Mouse (Mus musculus): ENCODE data around the gene Rbpjl. TPM values are rescaled to one million over a fixed set of nuclear protein-coding genes. Genes with fewer than 3 reads are reported as not detected.

Rbpjl gene
- polyA plus RNA-seq, 1 experiment from 2014 or later: not detected

DNA sequence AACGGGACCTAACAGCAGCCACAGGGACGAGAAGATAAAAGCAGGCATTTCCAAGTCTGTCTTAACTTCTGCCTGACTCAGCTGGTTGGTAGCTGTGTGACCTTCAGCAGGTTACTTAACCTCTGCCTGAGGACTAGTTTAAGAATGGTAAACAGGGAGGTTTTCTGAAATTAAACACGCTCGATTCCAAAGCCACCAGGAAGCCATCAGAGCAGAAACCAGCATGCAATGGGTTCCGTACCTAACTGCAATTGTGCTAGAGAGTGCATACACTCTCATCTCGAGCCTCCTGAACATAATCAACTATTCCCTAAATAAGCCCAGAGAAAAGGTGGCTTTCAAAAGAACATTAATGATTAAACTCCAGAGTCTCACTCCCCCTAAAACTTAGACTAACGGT lies 38.8 kb downstream of the Rbpjl start:
- Histone ChIP-seq H3K4me3 (ENCODE audit: low read depth, low read length) (peak overlapping the region; percentile 56), H3K27me3 (ENCODE audit: control insufficient read depth, insufficient read depth, low read length) (peaks cover 5% of the 10 kb centered on the region; the same call in 1 of the 2 replicates), H3K36me3 (ENCODE audit: control insufficient read depth, insufficient read depth, low read length) (no peaks in the 10 kb centered on the region), H3K4me1 (replicated peaks; ENCODE audit: control insufficient read depth, insufficient read depth, low read length) (peaks cover 9% of the 10 kb centered on the region), H3K9me3 (ENCODE audit: control insufficient read depth, low read length) (no peaks in the 10 kb centered on the region), H3K4me2 (ENCODE audit: low read depth, low read length, severe bottlenecking) (peak overlapping the region; percentile 90), H3K27ac (ENCODE audit: low read depth, low read length) (no peak overlapping the region), H3K9ac (ENCODE audit: low read length) (0 out of 2 replicates have a peak overlapping the region, but pooled peaks have one; percentile 73)
- DNase-seq (ENCODE audit: low spot score) (no peak), ATAC-seq (replicated peaks; ENCODE audit: low FRiP score) (no peak)
- 32% methylated on average over 7 of the region's 7 CpGs for WGBS

DNA sequence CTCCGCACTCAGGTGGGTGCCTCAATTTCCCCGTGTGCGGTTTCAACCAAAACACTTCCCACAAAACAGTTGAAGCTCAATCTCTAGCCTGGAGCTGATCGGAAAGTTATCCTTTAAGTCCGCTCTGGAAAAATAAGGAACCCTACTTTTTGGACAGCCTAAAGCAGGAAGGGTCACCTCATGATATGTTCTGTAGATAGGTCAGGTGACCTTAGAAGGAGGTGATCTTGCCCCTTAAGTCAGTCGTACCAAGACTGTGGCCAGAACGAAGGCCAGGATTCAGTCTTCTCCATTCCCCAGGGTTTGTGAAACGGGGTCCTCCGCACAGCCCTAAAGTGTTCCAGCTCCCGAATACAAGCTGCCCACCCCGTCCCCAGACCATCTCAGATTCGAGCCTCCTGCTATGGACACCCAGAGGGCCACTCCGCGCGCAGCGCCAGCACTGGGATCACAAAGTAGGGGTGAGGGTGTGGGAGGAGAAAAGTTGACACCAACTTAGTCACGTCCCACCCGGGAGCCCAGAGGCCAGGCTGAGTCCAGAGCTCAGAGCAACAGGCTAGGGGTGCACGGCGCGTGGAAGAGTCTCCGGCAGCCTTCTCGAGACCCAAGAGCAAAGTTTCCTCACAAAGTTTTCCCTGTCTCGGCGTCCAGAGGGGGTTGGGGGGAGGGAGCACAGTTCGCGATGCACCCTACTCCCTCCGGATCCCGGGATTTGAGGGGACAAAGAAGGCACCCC lies 39.5 kb downstream of the Rbpjl start:
- DNase-seq (ENCODE audit: low spot score): peak; percentile 64

DNA sequence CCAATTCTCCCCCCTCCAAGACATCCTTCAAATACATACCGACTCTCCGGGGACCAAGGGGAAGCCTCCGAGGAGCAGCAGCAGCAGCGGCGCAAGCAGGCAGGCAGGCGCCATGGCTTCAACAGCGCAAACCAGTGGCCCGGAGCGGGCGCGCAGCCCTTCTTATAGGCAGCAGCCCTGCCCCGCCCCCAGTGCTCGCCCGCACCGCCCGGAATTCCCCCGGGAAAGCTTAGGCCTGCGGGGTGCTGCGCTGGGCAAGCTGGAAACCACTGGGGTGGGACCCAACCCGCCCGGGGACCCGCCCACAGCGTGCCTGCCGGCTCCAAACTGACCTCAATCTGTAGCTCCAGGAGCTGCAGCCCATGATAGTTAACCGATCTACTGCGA lies 40.1 kb downstream of the Rbpjl start:
- ATAC-seq (replicated peaks; ENCODE audit: low FRiP score) (peak; percentile 95), DNase-seq (ENCODE audit: low spot score) (peak; percentile 90)
- peak overlapping the region; percentile 73 for H3K9ac ChIP-seq (ENCODE audit: low read length)
- peak overlapping the region; percentile 90 for H3K4me2 ChIP-seq (ENCODE audit: low read depth, low read length, severe bottlenecking)
- no peaks in the 10 kb centered on the region for H3K36me3 ChIP-seq (ENCODE audit: control insufficient read depth, insufficient read depth, low read length)
- H3K27me3 ChIP-seq (ENCODE audit: control insufficient read depth, insufficient read depth, low read length): peaks cover 5% of the 10 kb centered on the region; the same call in 1 of the 2 replicates
- peaks cover 9% of the 10 kb centered on the region for H3K4me1 ChIP-seq (replicated peaks; ENCODE audit: control insufficient read depth, insufficient read depth, low read length)
- H3K27ac ChIP-seq (ENCODE audit: low read depth, low read length): no peak overlapping the region
- H3K9me3 ChIP-seq (ENCODE audit: control insufficient read depth, low read length): no peaks in the 10 kb centered on the region
- H3K4me3 ChIP-seq (ENCODE audit: low read depth, low read length): peak overlapping the region; percentile 56
- under 1% methylated on average over 26 of the region's 26 CpGs for WGBS

More for the DNA sequence above, 39.5 kb downstream of the Rbpjl start:
- 2% methylated on average over 29 of the region's 29 CpGs for WGBS
- peak overlapping the region; percentile 56 for H3K4me3 ChIP-seq (ENCODE audit: low read depth, low read length)
- peak; percentile 68 for ATAC-seq (replicated peaks; ENCODE audit: low FRiP score)
- H3K27me3 ChIP-seq (ENCODE audit: control insufficient read depth, insufficient read depth, low read length): peaks cover 5% of the 10 kb centered on the region; the same call in 1 of the 2 replicates
- no peaks in the 10 kb centered on the region for H3K36me3 ChIP-seq (ENCODE audit: control insufficient read depth, insufficient read depth, low read length)
- peaks cover 9% of the 10 kb centered on the region for H3K4me1 ChIP-seq (replicated peaks; ENCODE audit: control insufficient read depth, insufficient read depth, low read length)
- H3K4me2 ChIP-seq (ENCODE audit: low read depth, low read length, severe bottlenecking): peak overlapping the region; percentile 90
- H3K27ac ChIP-seq (ENCODE audit: low read depth, low read length): no peak overlapping the region
- no peaks in the 10 kb centered on the region for H3K9me3 ChIP-seq (ENCODE audit: control insufficient read depth, low read length)
- H3K9ac ChIP-seq (ENCODE audit: low read length): peak overlapping the region; percentile 73

DNA sequence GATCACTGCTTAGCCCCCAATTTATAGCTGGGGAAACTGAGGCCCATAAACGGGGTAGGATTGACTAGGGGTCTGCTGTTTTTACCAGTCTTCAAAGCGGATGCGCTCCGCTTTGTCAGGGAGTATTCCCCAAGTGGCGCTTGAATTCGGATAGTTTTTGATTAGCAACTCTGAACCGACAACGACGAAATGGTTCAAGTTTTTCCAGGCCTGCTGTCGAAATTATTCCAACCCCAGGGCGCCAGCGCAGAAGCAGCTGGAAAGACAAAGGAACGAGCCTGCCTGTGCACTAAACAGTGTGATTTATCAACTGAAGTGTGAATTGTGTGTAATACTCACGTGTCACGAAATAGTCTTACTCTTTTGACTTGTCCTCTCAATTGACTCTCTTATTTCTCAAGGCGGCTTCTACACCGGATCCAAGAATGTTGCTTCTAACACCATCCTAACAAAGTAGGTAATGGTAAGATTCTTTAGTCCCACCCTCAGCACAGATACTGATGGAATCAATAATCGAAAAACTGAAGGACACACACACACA lies 40.6 kb downstream of the Rbpjl start, which contains the start of gene Sdc4:
Gene Sdc4, minus strand, starts transcription at position 428 of the 541 bp plus-strand sequence.
- 6% methylated on average over 18 of the region's 18 CpGs for WGBS
- H3K9ac ChIP-seq (ENCODE audit: low read length): peak within 1 kb of the TSS; percentile 73
- H3K36me3 ChIP-seq (ENCODE audit: control insufficient read depth, insufficient read depth, low read length): no peaks in the 10 kb centered on the region
- peak within 1 kb of the TSS; percentile 56 for H3K4me3 ChIP-seq (ENCODE audit: low read depth, low read length)
- no peak within 1 kb of the TSS for H3K27ac ChIP-seq (ENCODE audit: low read depth, low read length)
- DNase-seq (ENCODE audit: low spot score) (no peak), ATAC-seq (replicated peaks; ENCODE audit: low FRiP score) (0 out of 2 replicates have a peak, but pooled peaks have one; percentile 17)
- no peaks in the 10 kb centered on the region for H3K9me3 ChIP-seq (ENCODE audit: control insufficient read depth, low read length)
- H3K27me3 ChIP-seq (ENCODE audit: control insufficient read depth, insufficient read depth, low read length): peaks cover 5% of the 10 kb centered on the region; the same call in 1 of the 2 replicates
- peak within 1 kb of the TSS; percentile 90 for H3K4me2 ChIP-seq (ENCODE audit: low read depth, low read length, severe bottlenecking)
- peaks cover 9% of the 10 kb centered on the region for H3K4me1 ChIP-seq (replicated peaks; ENCODE audit: control insufficient read depth, insufficient read depth, low read length)

DNA sequence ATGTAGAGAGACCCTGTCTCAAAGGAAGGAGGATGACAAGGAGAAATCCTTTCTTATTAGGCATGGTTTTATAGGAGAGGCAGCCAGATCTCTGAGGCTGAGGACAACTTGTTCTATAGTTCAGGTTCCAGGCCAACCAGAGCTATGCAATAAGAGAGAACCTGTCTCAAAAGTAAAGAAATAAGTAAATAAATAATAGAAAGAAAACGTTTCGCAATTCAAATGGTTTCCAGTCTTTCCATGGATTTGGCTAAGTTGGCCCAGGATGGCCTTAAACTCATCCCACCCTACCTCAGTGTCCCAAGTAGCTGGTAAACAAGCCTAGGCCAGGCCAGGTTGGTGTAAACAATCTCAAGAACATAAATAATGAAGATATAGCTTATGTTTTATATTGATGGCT lies 41.8 kb downstream of the Rbpjl start:
- Histone ChIP-seq H3K27ac (ENCODE audit: low read depth, low read length) (no peak overlapping the region), H3K4me1 (replicated peaks; ENCODE audit: control insufficient read depth, insufficient read depth, low read length) (peaks cover 9% of the 10 kb centered on the region), H3K9me3 (ENCODE audit: control insufficient read depth, low read length) (no peaks in the 10 kb centered on the region), H3K27me3 (ENCODE audit: control insufficient read depth, insufficient read depth, low read length) (peaks cover 5% of the 10 kb centered on the region; the same call in 1 of the 2 replicates), H3K9ac (ENCODE audit: low read length) (no peak overlapping the region), H3K4me2 (ENCODE audit: low read depth, low read length, severe bottlenecking) (no peak overlapping the region), H3K4me3 (ENCODE audit: low read depth, low read length) (no peak overlapping the region), H3K36me3 (ENCODE audit: control insufficient read depth, insufficient read depth, low read length) (no peaks in the 10 kb centered on the region)
- DNase-seq (ENCODE audit: low spot score): no peak
- no peak for ATAC-seq (replicated peaks; ENCODE audit: low FRiP score)
- 86% methylated on average over 2 of the region's 2 CpGs for WGBS

DNA sequence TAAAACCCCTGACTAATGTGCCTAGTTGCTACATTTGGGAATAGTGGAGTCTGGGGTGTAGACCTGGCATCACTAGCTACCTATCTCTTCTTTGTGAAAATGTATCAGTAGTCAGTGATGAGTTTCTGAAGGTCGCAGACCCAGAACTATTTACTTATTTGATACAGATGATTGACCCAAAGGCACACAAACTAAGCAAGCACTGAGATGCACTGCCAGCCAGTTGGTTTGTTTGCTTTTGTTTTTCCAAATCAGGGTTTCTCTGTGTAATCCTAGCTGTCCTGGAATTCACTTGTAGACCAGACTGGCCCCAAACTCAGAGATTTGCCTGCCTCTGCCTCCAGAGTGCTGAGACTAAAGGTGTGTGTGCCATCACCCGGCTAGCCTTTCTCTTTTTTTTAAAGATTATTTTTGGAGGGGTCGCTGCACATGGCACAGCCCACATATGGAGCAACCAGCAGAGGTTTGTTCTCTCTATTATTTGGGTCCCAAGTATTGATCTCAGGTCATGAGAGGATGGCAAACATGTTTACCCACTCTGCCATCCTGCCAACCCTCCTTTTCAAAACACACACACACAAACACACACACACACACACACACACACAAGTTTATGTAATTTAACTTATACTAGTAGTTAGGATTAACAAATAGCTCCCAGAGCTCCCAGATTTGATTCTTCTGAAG lies 42.6 kb downstream of the Rbpjl start:
- 77% methylated on average over 3 of the region's 3 CpGs for WGBS
- no peak for ATAC-seq (replicated peaks; ENCODE audit: low FRiP score)

DNA sequence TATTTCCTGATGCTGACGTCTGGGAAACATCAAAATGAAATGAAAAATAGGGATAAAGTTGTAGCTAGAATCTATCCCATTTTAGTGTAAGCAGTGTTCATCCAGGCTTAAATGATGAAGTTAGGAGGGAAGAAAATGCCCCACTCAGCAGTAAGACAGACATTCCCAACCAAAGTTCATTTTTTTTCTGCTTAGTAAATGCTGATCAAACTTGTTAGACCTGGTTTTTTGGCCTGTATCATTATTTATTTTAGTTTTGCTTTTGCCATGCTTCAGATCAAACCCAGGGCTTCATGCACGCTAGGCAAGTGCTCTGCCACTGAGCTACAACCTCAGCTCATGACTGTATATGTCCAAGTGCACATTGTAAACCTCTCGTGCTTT lies 43.1 kb downstream of the Rbpjl start:
- WGBS: 79% methylated on average over 3 of the region's 3 CpGs
- no peak overlapping the region for H3K27ac ChIP-seq (ENCODE audit: low read depth, low read length)
- H3K4me1 ChIP-seq (replicated peaks; ENCODE audit: control insufficient read depth, insufficient read depth, low read length): peaks cover 9% of the 10 kb centered on the region
- DNase-seq (ENCODE audit: low spot score) (no peak), ATAC-seq (replicated peaks; ENCODE audit: low FRiP score) (no peak)
- no peaks in the 10 kb centered on the region for H3K9me3 ChIP-seq (ENCODE audit: control insufficient read depth, low read length)
- no peak overlapping the region for H3K9ac ChIP-seq (ENCODE audit: low read length)
- H3K4me2 ChIP-seq (ENCODE audit: low read depth, low read length, severe bottlenecking): no peak overlapping the region
- no peaks in the 10 kb centered on the region for H3K36me3 ChIP-seq (ENCODE audit: control insufficient read depth, insufficient read depth, low read length)
- H3K4me3 ChIP-seq (ENCODE audit: low read depth, low read length): no peak overlapping the region
- peaks cover 4% of the 10 kb centered on the region; the same call in 1 of the 2 replicates for H3K27me3 ChIP-seq (ENCODE audit: control insufficient read depth, insufficient read depth, low read length)

More for the DNA sequence above, 42.6 kb downstream of the Rbpjl start:
- peaks cover 5% of the 10 kb centered on the region; the same call in 1 of the 2 replicates for H3K27me3 ChIP-seq (ENCODE audit: control insufficient read depth, insufficient read depth, low read length)
- H3K9ac ChIP-seq (ENCODE audit: low read length): no peak overlapping the region
- no peaks in the 10 kb centered on the region for H3K9me3 ChIP-seq (ENCODE audit: control insufficient read depth, low read length)
- DNase-seq (ENCODE audit: low spot score): no peak
- no peak overlapping the region for H3K4me3 ChIP-seq (ENCODE audit: low read depth, low read length)
- no peaks in the 10 kb centered on the region for H3K36me3 ChIP-seq (ENCODE audit: control insufficient read depth, insufficient read depth, low read length)
- H3K27ac ChIP-seq (ENCODE audit: low read depth, low read length): no peak overlapping the region
- H3K4me2 ChIP-seq (ENCODE audit: low read depth, low read length, severe bottlenecking): no peak overlapping the region
- H3K4me1 ChIP-seq (replicated peaks; ENCODE audit: control insufficient read depth, insufficient read depth, low read length): peaks cover 9% of the 10 kb centered on the region

DNA sequence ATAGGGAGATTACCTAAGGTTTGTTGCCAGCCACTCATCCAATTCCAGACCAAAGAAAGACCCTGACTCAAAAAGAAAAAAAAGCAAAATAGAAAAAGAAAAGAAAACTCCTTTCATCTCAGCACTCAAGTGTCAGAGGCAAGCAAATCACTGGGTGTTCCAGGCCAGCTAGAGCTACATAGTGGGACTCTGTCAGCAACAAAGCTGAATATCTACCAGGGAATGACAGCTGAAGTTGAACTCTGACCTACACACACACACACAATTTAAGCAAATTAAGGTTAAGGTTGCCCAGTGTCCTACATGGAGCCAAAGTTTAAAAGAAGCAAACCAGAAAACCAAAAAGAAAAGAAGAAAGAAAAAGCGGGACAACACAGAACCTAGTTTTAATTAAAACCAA lies 45.2 kb downstream of the Rbpjl start:
- H3K4me3 ChIP-seq (ENCODE audit: low read depth, low read length): no peak overlapping the region
- DNase-seq (ENCODE audit: low spot score) (no peak), ATAC-seq (replicated peaks; ENCODE audit: low FRiP score) (no peak)
- peaks cover 6% of the 10 kb centered on the region for H3K4me1 ChIP-seq (replicated peaks; ENCODE audit: control insufficient read depth, insufficient read depth, low read length)
- H3K9me3 ChIP-seq (ENCODE audit: control insufficient read depth, low read length): no peaks in the 10 kb centered on the region
- H3K4me2 ChIP-seq (ENCODE audit: low read depth, low read length, severe bottlenecking): no peak overlapping the region
- H3K9ac ChIP-seq (ENCODE audit: low read length): no peak overlapping the region
- WGBS: 95% methylated on average over 1 of the region's 1 CpGs
- peaks cover 2% of the 10 kb centered on the region; the same call in 1 of the 2 replicates for H3K27me3 ChIP-seq (ENCODE audit: control insufficient read depth, insufficient read depth, low read length)
- no peak overlapping the region for H3K27ac ChIP-seq (ENCODE audit: low read depth, low read length)
- no peaks in the 10 kb centered on the region for H3K36me3 ChIP-seq (ENCODE audit: control insufficient read depth, insufficient read depth, low read length)

All from forebrain, embryonic 11.5 days (tissue).